Mouse (Mus musculus) limb, embryonic 11.5 days (tissue): ENCODE measurements around the gene Tango2. TPM values are rescaled to one million over a fixed set of nuclear protein-coding genes. Genes with fewer than 3 reads are reported as not detected.
A peak's percentile ranks its signal among the peaks of the same experiment; 100 is the strongest.

ENCODE experiments used
- ATAC-seq: fragments of 200-750 bp; cut with Nextera tagmentation; 2 replicates; pipeline ENCODE4 v1.8.0; 2017; ENCODE audit warnings: low read depth; ENCODE audit not compliant: insufficient number of reproducible peaks, low FRiP score, low TSS enrichment
- DNase-seq: peaks from one replicate; pipeline ENCODE4 v3.0.0-alpha.2; 2015; ENCODE audit warnings: low spot score
- H3K27ac ChIP-seq: fragments of 300-500 bp; sonication (generic); replicated peaks from 2 replicates; pipeline ENCODE4 v1.5.1; 2014; ENCODE audit warnings: low read depth, mild to moderate bottlenecking, low read length
- H3K27me3 ChIP-seq: fragments of 300-500 bp; sonication (generic); 2 replicates; pipeline ENCODE4 v1.6.1; 2014; ENCODE audit warnings: mild to moderate bottlenecking, low read length, mixed read lengths; ENCODE audit not compliant: control insufficient read depth, insufficient read depth
- H3K36me3 ChIP-seq: fragments of 300-500 bp; sonication (generic); 2 replicates; pipeline ENCODE4 v1.6.1; 2014; ENCODE audit warnings: mild to moderate bottlenecking, low read length, moderate library complexity, mixed read lengths; ENCODE audit not compliant: control insufficient read depth, insufficient read depth
- H3K4me1 ChIP-seq: fragments of 300-500 bp; sonication (generic); 2 replicates; pipeline ENCODE4 v1.6.1; 2014; ENCODE audit warnings: low read length, mixed read lengths; ENCODE audit not compliant: control insufficient read depth, insufficient read depth
- H3K4me2 ChIP-seq: fragments of 300-500 bp; sonication (generic); 2 replicates; pipeline ENCODE4 v1.6.1; 2014; ENCODE audit warnings: low read depth, mild to moderate bottlenecking, moderate library complexity; ENCODE audit not compliant: severe bottlenecking
- H3K4me3 ChIP-seq: fragments of 300-500 bp; sonication (generic); 2 replicates; pipeline ENCODE4 v1.5.1; 2014; ENCODE audit warnings: low read depth, low read length
- H3K9ac ChIP-seq: fragments of 300-500 bp; sonication (generic); 2 replicates; pipeline ENCODE4 v1.6.1; 2014; ENCODE audit warnings: mild to moderate bottlenecking, low read length
- H3K9me3 ChIP-seq: fragments of 300-500 bp; sonication (generic); 2 replicates; pipeline ENCODE4 v1.6.1; 2016; ENCODE audit warnings: low read length; ENCODE audit not compliant: control insufficient read depth
- WGBS: fragments of 180-500 bp; shearing (Covaris S2); extraction: QIAGEN DNeasy Blood & Tissue Kit; methylation state at CpG from one replicate; pipeline ENCODE4 v1.1.7; 2014; 5-methylcytosine and 5-hydroxymethylcytosine counted together
- polyA plus RNA-seq: library from polyadenylated mRNA; unstranded; fragments of >200 nt; fragmentation: Nextera tagmentation; extraction: Ambion mirVana; gene quantifications from 2 replicates; pipeline ENCODE4 v1.2.1, GENCODE M21; 2014

Tango2 gene
- polyA plus RNA-seq, 1 experiment from 2014 or later: 21.2 TPM

DNA sequence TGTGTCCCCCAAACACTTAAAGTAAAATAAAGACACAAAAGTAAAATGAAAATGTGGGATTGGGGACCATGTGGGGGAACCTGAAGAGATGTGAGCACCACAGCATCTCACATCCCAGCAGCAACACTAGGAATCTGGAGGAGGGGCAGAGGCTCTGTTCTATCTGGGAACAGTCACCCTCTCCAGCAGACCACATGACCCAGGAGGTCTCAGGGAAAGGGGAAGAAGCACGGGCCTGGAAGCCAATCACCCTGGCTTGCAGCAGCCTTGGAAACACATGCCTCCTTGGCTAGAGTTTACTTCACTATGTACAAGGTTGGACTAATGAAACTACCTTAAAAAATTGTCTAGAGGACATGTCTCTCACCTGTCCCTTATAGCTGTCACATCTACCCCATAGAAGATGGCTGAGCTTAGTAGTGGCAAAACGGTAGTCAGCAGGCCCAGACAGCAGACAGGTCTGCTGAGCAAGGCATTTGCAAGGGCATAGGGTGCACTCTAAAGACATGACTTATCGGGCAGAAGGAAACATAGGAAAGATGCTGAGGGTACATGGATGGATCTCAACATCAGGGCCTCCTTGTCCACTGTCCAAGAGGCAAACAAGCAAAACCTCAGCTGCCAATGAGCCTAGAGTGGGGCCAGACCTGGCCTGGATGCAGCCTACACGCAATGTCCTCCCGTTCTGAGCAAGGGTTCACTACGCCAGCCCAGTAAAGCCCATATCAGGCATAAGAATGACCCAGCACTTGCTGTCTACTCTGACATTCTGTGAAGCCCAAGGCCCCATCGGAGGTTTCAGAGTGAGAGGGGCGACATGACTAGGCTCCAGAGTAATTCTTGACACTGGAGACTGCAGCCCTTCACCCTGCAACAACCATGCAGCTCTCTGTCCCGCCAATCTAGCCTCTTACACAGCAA lies 5.0 kb downstream of the Tango2 start:
- DNase-seq (no peak), ATAC-seq (no peak)
- 40% methylated on average over 9 of the region's 9 CpGs for WGBS
- Histone ChIP-seq H3K4me1 (peaks cover 6% of the 10 kb centered on the region; the same call in 1 of the 2 replicates), H3K4me2 (peak overlapping the region; percentile 67), H3K36me3 (no peaks in the 10 kb centered on the region), H3K9ac (peak overlapping the region; percentile 55; the same call in 1 of the 2 replicates), H3K9me3 (no peaks in the 10 kb centered on the region), H3K27ac (no peak overlapping the region), H3K27me3 (0 out of 2 replicates have a peak, but pooled peaks cover 2% of the 10 kb centered on the region), H3K4me3 (peak overlapping the region; percentile 44)

DNA sequence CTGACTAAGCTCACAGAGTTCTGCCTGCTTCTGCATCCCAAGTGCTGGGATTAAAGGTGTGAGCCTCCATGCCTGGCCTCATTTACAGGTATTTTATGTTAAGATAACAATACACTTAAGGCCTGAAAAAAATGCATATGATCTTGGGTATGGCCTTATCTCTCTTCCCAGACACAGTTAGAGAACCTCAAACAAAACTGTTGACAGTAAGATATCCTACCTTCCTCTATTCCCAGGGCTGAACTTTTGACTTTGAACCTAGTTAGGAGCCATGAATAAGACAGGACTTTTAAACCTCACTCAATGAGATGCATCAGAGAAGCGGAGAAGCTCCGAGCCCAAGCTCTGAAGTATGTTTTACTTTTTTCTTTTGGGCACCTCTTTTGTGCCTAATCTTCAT lies 5.8 kb downstream of the Tango2 start:
- Histone ChIP-seq H3K4me2 (no peak overlapping the region), H3K27me3 (0 out of 2 replicates have a peak, but pooled peaks cover 2% of the 10 kb centered on the region), H3K9ac (no peak overlapping the region), H3K27ac (no peak overlapping the region), H3K36me3 (no peaks in the 10 kb centered on the region), H3K9me3 (no peaks in the 10 kb centered on the region), H3K4me1 (peaks cover 6% of the 10 kb centered on the region; the same call in 1 of the 2 replicates), H3K4me3 (no peak overlapping the region)
- DNase-seq (no peak), ATAC-seq (no peak)
- 84% methylated on average over 2 of the region's 2 CpGs for WGBS

DNA sequence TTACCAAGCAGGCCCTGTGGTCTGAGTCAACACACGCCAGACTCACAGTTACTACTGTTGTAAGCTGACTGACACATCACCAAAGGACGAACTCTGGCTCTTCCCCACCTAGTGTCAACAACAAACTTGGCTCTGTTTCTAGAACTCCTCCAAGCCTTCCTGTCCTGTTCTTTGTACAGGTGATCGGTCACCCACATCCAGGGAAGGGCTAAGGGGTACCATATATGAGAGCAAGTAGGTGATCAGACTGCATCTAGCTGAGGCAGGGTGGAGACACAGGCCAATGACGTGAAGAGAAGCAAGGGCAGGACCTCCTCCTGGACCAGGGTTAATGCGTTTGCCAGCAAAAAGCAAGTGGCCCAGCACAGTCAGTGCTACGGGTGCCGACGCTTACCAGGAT lies 6.3 kb downstream of the Tango2 start:
- Histone ChIP-seq H3K4me2 (no peak overlapping the region), H3K27me3 (0 out of 2 replicates have a peak, but pooled peaks cover 1% of the 10 kb centered on the region), H3K9me3 (no peaks in the 10 kb centered on the region), H3K27ac (no peak overlapping the region), H3K36me3 (no peaks in the 10 kb centered on the region), H3K4me1 (peaks cover 6% of the 10 kb centered on the region; the same call in 1 of the 2 replicates), H3K9ac (no peak overlapping the region), H3K4me3 (no peak overlapping the region)
- DNase-seq (no peak), ATAC-seq (no peak)
- 84% methylated on average over 8 of the region's 8 CpGs for WGBS

DNA sequence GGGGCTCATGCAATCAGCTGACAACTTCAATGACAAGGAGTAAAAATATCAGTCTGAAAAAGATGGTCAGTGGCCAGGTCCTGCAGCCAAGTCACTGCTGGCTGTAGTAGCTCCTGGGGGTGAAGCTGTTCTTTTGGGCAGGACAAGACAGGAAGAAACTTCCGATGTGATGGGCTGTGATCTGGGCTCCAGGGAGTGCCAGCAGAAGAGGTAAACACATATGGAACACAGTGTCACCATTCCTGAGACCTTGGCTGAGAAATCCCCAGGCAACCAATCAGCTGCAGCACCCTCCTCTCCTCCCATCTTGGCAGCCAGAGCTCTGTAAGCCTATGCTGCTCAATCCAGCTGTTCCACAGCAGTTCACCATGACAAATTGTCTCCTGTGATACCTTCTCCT lies 8.0 kb downstream of the Tango2 start:
- Histone ChIP-seq H3K4me1 (peaks cover 6% of the 10 kb centered on the region; the same call in 1 of the 2 replicates), H3K4me3 (no peak overlapping the region), H3K27me3 (no peaks in the 10 kb centered on the region), H3K27ac (no peak overlapping the region), H3K4me2 (no peak overlapping the region), H3K9ac (no peak overlapping the region), H3K36me3 (no peaks in the 10 kb centered on the region), H3K9me3 (no peaks in the 10 kb centered on the region)
- no peak for ATAC-seq
- WGBS: 32% methylated on average over 1 of the region's 1 CpGs
- no peak for DNase-seq

DNA sequence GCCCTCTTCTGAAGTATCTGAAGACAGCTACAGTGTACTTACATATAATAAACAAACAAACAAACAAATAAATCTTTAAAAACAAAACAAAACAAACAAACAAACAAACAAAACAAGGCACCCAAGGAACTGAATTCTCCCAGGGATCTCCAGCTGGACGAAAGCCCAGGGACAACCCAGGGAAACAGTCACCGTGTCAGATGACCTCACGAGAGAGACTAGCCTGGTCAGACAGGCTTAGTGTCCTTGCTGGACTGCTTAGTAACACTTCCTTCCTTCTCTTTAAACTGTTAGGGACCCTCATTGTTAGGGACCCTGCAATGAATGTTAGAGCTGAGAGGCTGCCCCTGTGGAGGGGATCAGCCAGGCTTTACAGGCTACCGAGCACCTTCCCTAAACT lies 10.6 kb downstream of the Tango2 start:
- 80% methylated on average over 4 of the region's 4 CpGs for WGBS
- H3K9ac ChIP-seq: no peak overlapping the region
- no peaks in the 10 kb centered on the region for H3K9me3 ChIP-seq

DNA sequence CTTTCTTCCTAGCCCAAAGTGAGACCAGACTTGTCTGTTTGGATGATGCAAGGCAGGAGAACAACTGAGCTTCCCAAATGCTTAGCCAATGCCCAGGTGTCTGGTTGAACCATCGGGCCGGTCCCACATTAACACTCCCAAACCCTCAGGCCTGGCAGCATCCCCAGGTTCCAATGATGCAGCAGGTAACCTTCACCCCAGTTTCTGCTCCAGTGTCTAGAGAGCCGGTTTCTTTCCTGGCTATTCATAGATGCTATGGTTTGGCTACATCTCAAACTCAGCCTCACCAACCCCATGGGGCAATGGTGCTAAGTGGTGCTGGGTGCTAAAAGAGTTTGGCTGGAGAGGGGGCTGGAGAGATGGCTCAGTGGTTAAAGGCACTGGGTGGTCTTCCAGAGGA lies 11.9 kb downstream of the Tango2 start:
- Histone ChIP-seq H3K4me1 (no peaks in the 10 kb centered on the region), H3K4me3 (no peak overlapping the region), H3K27ac (no peak overlapping the region), H3K9ac (no peak overlapping the region), H3K27me3 (no peaks in the 10 kb centered on the region), H3K4me2 (no peak overlapping the region), H3K9me3 (no peaks in the 10 kb centered on the region), H3K36me3 (no peaks in the 10 kb centered on the region)
- ATAC-seq: no peak
- no peak for DNase-seq
- WGBS: 91% methylated on average over 3 of the region's 3 CpGs

More for the DNA sequence above, 10.6 kb downstream of the Tango2 start:
- Histone ChIP-seq H3K27ac (no peak overlapping the region), H3K27me3 (no peaks in the 10 kb centered on the region), H3K4me1 (no peaks in the 10 kb centered on the region), H3K4me3 (no peak overlapping the region), H3K36me3 (no peaks in the 10 kb centered on the region), H3K4me2 (no peak overlapping the region)
- DNase-seq (no peak), ATAC-seq (no peak)

DNA sequence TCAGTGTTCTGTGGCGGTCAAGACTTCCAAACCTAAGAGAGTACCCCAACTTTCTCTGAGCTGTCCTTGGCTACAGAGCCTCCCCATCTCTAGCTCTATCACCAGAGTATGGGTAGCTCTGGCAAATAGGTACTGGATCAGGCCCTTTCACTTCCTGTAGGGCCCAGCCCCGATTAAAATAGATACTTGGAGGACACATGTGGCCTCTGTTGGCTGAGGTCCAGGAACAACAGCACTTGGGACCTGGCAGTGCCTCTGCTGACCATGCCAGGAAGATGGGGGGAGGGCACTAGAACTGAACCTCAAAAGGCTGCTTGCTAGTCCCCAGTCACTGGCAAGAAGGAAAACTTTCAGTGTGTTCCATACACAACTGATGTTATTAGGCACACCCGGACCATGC lies 13.9 kb downstream of the Tango2 start:
- Histone ChIP-seq H3K27me3 (no peaks in the 10 kb centered on the region), H3K36me3 (no peaks in the 10 kb centered on the region), H3K9ac (no peak overlapping the region), H3K4me1 (no peaks in the 10 kb centered on the region), H3K27ac (no peak overlapping the region), H3K4me3 (no peak overlapping the region), H3K9me3 (no peaks in the 10 kb centered on the region), H3K4me2 (no peak overlapping the region)
- WGBS: 92% methylated on average over 3 of the region's 3 CpGs
- DNase-seq (no peak), ATAC-seq (no peak)

DNA sequence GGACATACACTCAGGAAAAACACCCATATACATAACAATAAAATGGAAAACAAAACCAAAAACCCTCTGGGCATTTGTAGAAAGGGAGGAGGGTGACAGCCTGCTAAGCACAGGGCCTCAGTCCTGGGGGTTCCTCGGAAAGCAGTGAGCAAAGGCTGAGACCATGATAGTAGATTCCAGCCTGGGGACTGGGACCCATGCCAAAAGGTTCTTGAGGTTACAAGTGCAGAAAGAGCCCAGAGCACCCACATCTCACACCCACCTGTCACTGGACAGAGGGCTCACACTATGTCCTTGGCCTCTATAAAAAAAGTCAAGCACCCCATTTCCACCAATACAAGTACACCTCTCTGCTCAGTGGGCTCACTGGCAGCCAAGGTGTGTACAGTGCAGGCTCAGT lies 19.4 kb downstream of the Tango2 start:
- ATAC-seq: no peak
- Histone ChIP-seq H3K27me3 (no peaks in the 10 kb centered on the region), H3K4me3 (no peak overlapping the region), H3K9ac (no peak overlapping the region), H3K9me3 (no peaks in the 10 kb centered on the region), H3K27ac (no peak overlapping the region), H3K4me2 (no peak overlapping the region), H3K36me3 (no peaks in the 10 kb centered on the region), H3K4me1 (no peaks in the 10 kb centered on the region)
- WGBS: 65% methylated on average over 1 of the region's 1 CpGs
- no peak for DNase-seq
